Comparison of ENCODE assay signal across 11 mouse cellular contexts in genomic region chr5:134743991-134744390, GRCm38 (mm10). TPM values are rescaled to one million over a fixed set of nuclear protein-coding genes. Genes with fewer than 3 reads are reported as not detected.
DNase-seq lines count a peak whose midpoint lies in the region; ATAC-seq and TF ChIP-seq lines count a peak whose summit lies in the region.
"Had no signal": no experiment of that assay in that cellular context is flagged by ENCODE, and none has a peak within 500 bp of the region (broad histone marks: within the 10 kb centered on the region; RNA-seq: fewer than 3 reads in every experiment).

No protein-coding gene starts in this region.

- peak; percentile 71 for DNase-seq in kidney, adult 2 months
- DNase-seq in gonadal fat pad, adult 2 months (ENCODE audit: low read depth): peak; percentile 26
- peak; percentile 62 to 71 for DNase-seq in kidney, postnatal 25 days
- no peak for DNase-seq in forebrain, embryonic 14.5 days (ENCODE audit: low spot score)
- DNase-seq in gastrocnemius, postnatal 36 days: no peak

- ATAC-seq in kidney, embryonic 16.5 days (ENCODE audit: low FRiP score, low TSS enrichment): no peak
- no peak for ATAC-seq in stomach, embryonic 15.5 days (ENCODE audit: insufficient read depth, low FRiP score, low read depth)
- ATAC-seq in forebrain, embryonic 14.5 days: no peak
- ATAC-seq: activated CD4-positive, CD25-positive, alpha-beta regulatory T cell, adult 4 months had no signal

- intact Hi-C loops in gastrocnemius, postnatal 36 days (cut with DNase I): no loop called here

- no peak for TF ChIP-seq POLR2A in kidney, adult 2 months (IDR thresholded peaks at IDR 0.05; ENCODE audit: low read depth, low read length)

- TF ChIP-seq CTCF in kidney, adult 2 months (conservative IDR thresholded peaks at IDR 0.05; ENCODE audit: insufficient read depth, insufficient read length, low read depth, low read length): no peak

- no peak overlapping the region for H3K27ac ChIP-seq in kidney, adult 2 months (ENCODE audit: insufficient read depth, low read depth, low read length)
- no peak overlapping the region for H3K27ac ChIP-seq in kidney, embryonic 16.5 days (ENCODE audit: low read length)
- peak overlapping the region; percentile 16; the same call in 1 of the 2 replicates for H3K27ac ChIP-seq in stomach, embryonic 15.5 days
- H3K27ac ChIP-seq in forebrain, embryonic 14.5 days (ENCODE audit: low read depth, low read length): no peak overlapping the region
- H3K27ac ChIP-seq: forebrain, embryonic 12.5 days; heart, embryonic 10.5 days had no signal

- no peaks in the 10 kb centered on the region for H3K36me3 ChIP-seq in kidney, adult 2 months (ENCODE audit: control insufficient read depth, insufficient read depth, low read length)
- no peaks in the 10 kb centered on the region for H3K36me3 ChIP-seq in kidney, embryonic 16.5 days (ENCODE audit: insufficient read depth, low read length)
- no peaks in the 10 kb centered on the region for H3K36me3 ChIP-seq in stomach, embryonic 15.5 days
- H3K36me3 ChIP-seq in forebrain, embryonic 14.5 days (ENCODE audit: control insufficient read depth, insufficient read depth, low read length): no peaks in the 10 kb centered on the region
- H3K36me3 ChIP-seq: forebrain, embryonic 12.5 days; heart, embryonic 10.5 days had no signal

- H3K9me3 ChIP-seq in kidney, embryonic 16.5 days (ENCODE audit: low read length): no peaks in the 10 kb centered on the region
- no peaks in the 10 kb centered on the region for H3K9me3 ChIP-seq in stomach, embryonic 15.5 days
- no peaks in the 10 kb centered on the region for H3K9me3 ChIP-seq in forebrain, embryonic 14.5 days (replicated peaks; ENCODE audit: control insufficient read depth, low read length)
- H3K9me3 ChIP-seq: forebrain, embryonic 12.5 days; heart, embryonic 10.5 days; megakaryocyte, embryonic 14.5 days had no signal

- no peaks in the 10 kb centered on the region for H3K27me3 ChIP-seq in kidney, adult 2 months (replicated peaks; ENCODE audit: control insufficient read depth, insufficient read depth, low read length)
- H3K27me3 ChIP-seq in kidney, embryonic 16.5 days (ENCODE audit: insufficient read depth, low read length): peaks cover 4% of the 10 kb centered on the region; the same call in 1 of the 2 replicates
- H3K27me3 ChIP-seq in stomach, embryonic 15.5 days (replicated peaks): no peaks in the 10 kb centered on the region
- no peaks in the 10 kb centered on the region for H3K27me3 ChIP-seq in forebrain, embryonic 14.5 days (replicated peaks; ENCODE audit: control insufficient read depth, insufficient read depth, low read length)

- no peak overlapping the region for H3K9ac ChIP-seq in kidney, embryonic 16.5 days (replicated peaks; ENCODE audit: low read length)
- H3K9ac ChIP-seq in stomach, embryonic 15.5 days: no peak overlapping the region
- H3K9ac ChIP-seq in forebrain, embryonic 14.5 days (ENCODE audit: low read length): no peak overlapping the region
- H3K9ac ChIP-seq: forebrain, embryonic 12.5 days had no signal

- H3K4me1 ChIP-seq in kidney, adult 2 months (ENCODE audit: control insufficient read depth, insufficient read depth, low read length): peaks cover 6% of the 10 kb centered on the region; the same call in 1 of the 2 replicates
- H3K4me1 ChIP-seq in kidney, embryonic 16.5 days (ENCODE audit: insufficient read depth, low read length): peaks cover 35% of the 10 kb centered on the region
- H3K4me1 ChIP-seq in stomach, embryonic 15.5 days: peaks cover 41% of the 10 kb centered on the region
- peaks cover 11% of the 10 kb centered on the region for H3K4me1 ChIP-seq in forebrain, embryonic 14.5 days (ENCODE audit: control insufficient read depth, insufficient read depth, low read length)

- WGBS in kidney, adult 2 months: 52% methylated on average over 12 of the region's 12 CpGs
- WGBS in kidney, embryonic 16.5 days: 60% methylated on average over 12 of the region's 12 CpGs
- 51% methylated on average over 12 of the region's 12 CpGs for WGBS in stomach, embryonic 15.5 days
- 51% methylated on average over 12 of the region's 12 CpGs for WGBS in forebrain, embryonic 14.5 days

- H3K4me2 ChIP-seq in kidney, embryonic 16.5 days (replicated peaks; ENCODE audit: low read depth, low read length): no peak overlapping the region
- H3K4me2 ChIP-seq in stomach, embryonic 15.5 days: peak overlapping the region; percentile 11; the same call in 1 of the 2 replicates
- H3K4me2 ChIP-seq in forebrain, embryonic 14.5 days (ENCODE audit: low read length): no peak overlapping the region
- H3K4me2 ChIP-seq: forebrain, embryonic 12.5 days had no signal

- H3K4me3 ChIP-seq in kidney, adult 2 months (ENCODE audit: insufficient read depth, low read depth, low read length): no peak overlapping the region
- no peak overlapping the region for H3K4me3 ChIP-seq in kidney, embryonic 16.5 days (ENCODE audit: low read length)
- no peak overlapping the region for H3K4me3 ChIP-seq in stomach, embryonic 15.5 days (replicated peaks)
- no peak overlapping the region for H3K4me3 ChIP-seq in forebrain, embryonic 14.5 days (ENCODE audit: low read depth, low read length)
- H3K4me3 ChIP-seq: forebrain, embryonic 12.5 days; heart, embryonic 10.5 days; megakaryocyte, embryonic 14.5 days had no signal

RNA-seq across cellular contexts. Expression of gene Eln, which starts 3.1 kb away (rescaled TPM):
- polyA plus RNA-seq in kidney, adult 2 months (2012; rRNA removed): 23.6 and 30.8 TPM in 2 replicates
- polyA plus RNA-seq in kidney, embryonic 16.5 days (2015; fragmentation: Nextera tagmentation; extraction: Ambion mirVana): 35.9 and 46.1 TPM in 2 replicates
- polyA plus RNA-seq in gonadal fat pad, adult 2 months (2012; rRNA removed): 147 and 182 TPM in 2 replicates
- polyA plus RNA-seq in stomach, embryonic 15.5 days (2015; fragmentation: Nextera tagmentation; extraction: Ambion mirVana): 88.3 and 92.2 TPM in 2 replicates
- 4.1 and 6.0 TPM in 2 replicates for polyA plus RNA-seq in forebrain, embryonic 14.5 days (2014; fragmentation: Nextera tagmentation; extraction: Ambion mirVana)
- total RNA-seq in gastrocnemius, postnatal 36 days (2021): 10 to 100 TPM; 24.0 to 41.8 TPM

RNA-seq across cellular contexts. Expression of gene Limk1, which starts 55.6 kb away (rescaled TPM):
- polyA plus RNA-seq in kidney, adult 2 months (2012; rRNA removed): 7.3 and 7.9 TPM in 2 replicates
- polyA plus RNA-seq in kidney, embryonic 16.5 days (2015; fragmentation: Nextera tagmentation; extraction: Ambion mirVana): 4.9 and 5.2 TPM in 2 replicates
- 14.0 and 14.7 TPM in 2 replicates for polyA plus RNA-seq in gonadal fat pad, adult 2 months (2012; rRNA removed)
- polyA plus RNA-seq in stomach, embryonic 15.5 days (2015; fragmentation: Nextera tagmentation; extraction: Ambion mirVana): 5.9 TPM in 2 replicates
- polyA plus RNA-seq in forebrain, embryonic 14.5 days (2014; fragmentation: Nextera tagmentation; extraction: Ambion mirVana): 14.0 and 16.4 TPM in 2 replicates
- total RNA-seq in gastrocnemius, postnatal 36 days (2021): 1 to 10 TPM; 2.0 to 2.2 TPM

Comparison
In these comparisons a context has a peak if more than half of its experiments do, and no peak if none do; other contexts are left out.
1. DNase-seq: peak in kidney, adult 2 months (single experiment), gonadal fat pad, adult 2 months (single experiment) and kidney, postnatal 25 days (2 of 2); none in forebrain, embryonic 14.5 days (single experiment) and gastrocnemius, postnatal 36 days (0 of 2).